Mouse (Mus musculus): ENCODE results near the gene Tmem170b.

DNA sequence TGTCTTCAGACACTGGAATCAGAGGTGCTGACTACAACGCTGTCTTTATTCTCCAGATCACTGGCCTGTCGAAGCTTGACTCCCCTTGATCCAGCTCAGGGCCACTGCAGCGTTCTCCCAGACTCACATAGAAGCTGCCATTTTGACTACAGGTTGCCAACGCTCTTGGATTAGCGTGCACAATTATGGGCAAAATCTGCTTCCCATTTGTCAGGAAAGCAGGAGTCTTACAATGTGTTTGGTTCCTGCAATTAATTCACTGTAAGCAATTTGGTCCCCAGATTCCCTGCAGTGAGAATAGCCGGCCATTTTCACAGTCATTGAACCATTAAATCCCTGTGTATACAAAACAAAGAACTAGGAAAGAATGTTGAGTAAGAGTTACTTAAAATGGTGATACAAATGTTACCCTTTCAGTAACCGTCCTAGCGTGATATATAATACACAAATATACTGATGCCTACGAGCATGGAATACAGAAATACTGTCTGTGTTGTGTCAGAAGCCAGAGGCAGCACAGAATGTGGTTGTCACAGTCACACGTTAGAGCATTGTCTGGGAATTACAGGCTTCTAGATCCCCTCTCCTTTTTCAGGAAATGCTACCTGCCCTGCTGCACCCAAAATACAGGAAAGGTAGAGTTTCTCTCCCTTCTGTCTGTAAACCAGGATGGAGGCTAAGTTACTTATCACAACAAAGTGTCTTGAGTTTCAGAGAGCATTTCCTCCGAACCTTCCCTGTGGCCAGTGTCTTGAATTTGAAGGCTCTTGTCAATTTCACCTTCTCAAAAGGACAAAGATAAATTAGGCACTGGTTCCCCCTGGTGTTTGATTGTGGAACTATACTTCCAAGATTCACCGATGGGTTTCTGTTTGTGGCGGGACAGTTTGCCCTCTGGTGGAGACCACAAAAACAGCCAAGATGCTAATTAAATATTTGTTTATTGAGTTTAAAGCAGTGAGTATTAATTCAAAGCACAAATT, 34.0 kb upstream of the Tmem170b start:
- TF ChIP-seq EP300 (optimal IDR thresholded peaks at IDR 0.05) (no peak), CTCF (IDR thresholded peaks at IDR 0.05; ENCODE audit: low read depth) (peak; percentile 100)

Measured in stomach, postnatal 0 days (tissue).